Mouse (Mus musculus) liver, embryonic 14.5 days (tissue): Measurements from ENCODE around the gene Tff1.

Experiments
- CTCF ChIP-seq: IDR thresholded peaks from 2 replicates; pipeline ENCODE4 v1.5.1; 2016; ENCODE audit warnings: antibody characterized with exemption, low read depth, control low read depth
- EP300 ChIP-seq: IDR thresholded peaks from 2 replicates; pipeline ENCODE4 v1.6.1; 2016; ENCODE audit warnings: antibody characterized with exemption, low read depth

- TF ChIP-seq CTCF (no peak), EP300 (no peak)
These were observed 11.3 kb downstream of the Tff1 start for GRCm38 (mm10) chr17:31153785-31154184.
